ENCODE assay signal across 7 mouse cellular contexts in the genomic region with DNA sequence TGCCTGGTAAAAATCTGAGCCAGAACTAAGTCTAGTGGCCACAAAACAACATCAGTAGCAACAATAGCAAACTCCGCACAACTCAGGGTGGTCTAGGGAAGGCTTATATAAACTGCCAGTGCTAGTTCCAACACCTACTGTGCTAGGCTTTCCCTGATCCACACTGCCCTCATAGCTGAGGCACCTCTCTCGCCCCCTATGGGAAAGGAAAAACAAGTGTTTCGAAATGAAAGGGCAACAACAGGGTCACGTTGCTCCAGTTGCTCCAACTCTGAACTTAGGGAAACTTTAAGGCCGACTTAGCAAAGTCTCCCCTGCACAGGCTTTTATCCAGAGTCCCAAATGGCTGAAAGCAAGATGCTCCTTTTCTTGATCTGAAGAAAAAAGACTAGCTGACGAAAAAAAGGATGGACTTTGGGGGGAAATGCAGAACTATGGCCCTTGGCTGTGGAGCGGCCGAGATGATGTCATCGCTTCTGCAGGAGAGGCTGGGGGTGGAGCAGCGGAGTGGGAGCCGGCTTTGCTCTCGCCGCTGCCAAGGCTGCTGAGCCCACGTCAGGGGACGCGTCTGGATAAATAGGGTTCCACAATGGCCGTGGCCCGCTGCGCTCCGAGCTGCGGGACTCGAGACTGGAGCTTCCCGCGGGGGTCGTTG. TPM values are rescaled to one million over a fixed set of nuclear protein-coding genes. Genes with fewer than 3 reads are reported as not detected.
DNase-seq lines count a peak whose midpoint lies in the region; ATAC-seq and TF ChIP-seq lines count a peak whose summit lies in the region.

TSS of gene Sfrp4 (plus strand) at position 532 of the 655 bp plus-strand sequence.

- H3K36me3 ChIP-seq in forebrain, embryonic 15.5 days, result no peaks in the 10 kb centered on the region
- no peaks in the 10 kb centered on the region for H3K36me3 ChIP-seq in limb, embryonic 12.5 days
- H3K36me3 ChIP-seq in midbrain, embryonic 10.5 days, result no peaks in the 10 kb centered on the region
- no peaks in the 10 kb centered on the region for H3K36me3 ChIP-seq in small intestine, adult 2 months (ENCODE audit: control insufficient read depth, insufficient read depth, low read length)

- peak; percentile 83 for DNase-seq in ZHBTc4 (ENCODE audit: low read depth, low spot score)
- peak; percentile 35 for DNase-seq in cerebellum, adult 11 months
- DNase-seq in midbrain, embryonic 10.5 days (ENCODE audit: low spot score), result peak; percentile 73

- ATAC-seq in forebrain, embryonic 15.5 days (replicated peaks), result peak; percentile 70
- peak; percentile 60 to 67 for ATAC-seq in hematopoietic stem cell, adult 5-6 weeks (replicated peaks in 1 of 2; ENCODE audit: insufficient read depth in 1 of 2, low FRiP score in 2 of 2, low TSS enrichment in 1 of 2, low read depth in 1 of 2, poor library complexity in 2 of 2, severe bottlenecking in 2 of 2)
- ATAC-seq in limb, embryonic 12.5 days (ENCODE audit: insufficient number of reproducible peaks, insufficient read depth, low FRiP score, low TSS enrichment, low read depth), result peak; percentile 43; the same call in 1 of the 2 replicates

- 2% methylated on average over 25 of the region's 25 CpGs for WGBS in forebrain, embryonic 15.5 days
- WGBS in limb, embryonic 12.5 days, result 3% methylated on average over 25 of the region's 25 CpGs
- 2% methylated on average over 25 of the region's 25 CpGs for WGBS in midbrain, embryonic 10.5 days
- 5% methylated on average over 25 of the region's 25 CpGs for WGBS in small intestine, adult 2 months

- H3K27me3 ChIP-seq in forebrain, embryonic 15.5 days, result no peaks in the 10 kb centered on the region
- H3K27me3 ChIP-seq in limb, embryonic 12.5 days, result peaks cover 38% of the 10 kb centered on the region
- peaks cover 48% of the 10 kb centered on the region for H3K27me3 ChIP-seq in midbrain, embryonic 10.5 days (ENCODE audit: low read depth, poor library complexity, severe bottlenecking)
- peaks cover 12% of the 10 kb centered on the region for H3K27me3 ChIP-seq in small intestine, adult 2 months (ENCODE audit: control insufficient read depth, insufficient read depth, low read length)

- peak within 1 kb of the TSS; percentile 80 for H3K4me2 ChIP-seq in forebrain, embryonic 15.5 days (replicated peaks)
- H3K4me2 ChIP-seq in limb, embryonic 12.5 days, result peak within 1 kb of the TSS; percentile 90

- no peak for TF ChIP-seq POLR2A in small intestine, adult 2 months (IDR thresholded peaks at IDR 0.05; ENCODE audit: low read depth, low read length)

- no peak for TF ChIP-seq CTCF in small intestine, adult 2 months (IDR thresholded peaks at IDR 0.05; ENCODE audit: extremely low read depth, insufficient read length, insufficient replicate concordance, low read depth, low read length)

- peaks cover 18% of the 10 kb centered on the region for H3K4me1 ChIP-seq in forebrain, embryonic 15.5 days
- H3K4me1 ChIP-seq in limb, embryonic 12.5 days (replicated peaks), result peaks cover 7% of the 10 kb centered on the region
- peaks cover 37% of the 10 kb centered on the region for H3K4me1 ChIP-seq in midbrain, embryonic 10.5 days
- peaks cover 11% of the 10 kb centered on the region for H3K4me1 ChIP-seq in small intestine, adult 2 months (ENCODE audit: control insufficient read depth, insufficient read depth, insufficient read length, low read length)

- no peaks in the 10 kb centered on the region for H3K9me3 ChIP-seq in forebrain, embryonic 15.5 days
- no peaks in the 10 kb centered on the region for H3K9me3 ChIP-seq in limb, embryonic 12.5 days
- H3K9me3 ChIP-seq in midbrain, embryonic 10.5 days (replicated peaks), result no peaks in the 10 kb centered on the region

- H3K4me3 ChIP-seq in forebrain, embryonic 15.5 days, result peak within 1 kb of the TSS; percentile 46
- H3K4me3 ChIP-seq in limb, embryonic 12.5 days (replicated peaks), result peak within 1 kb of the TSS; percentile 49
- H3K4me3 ChIP-seq in midbrain, embryonic 10.5 days, result peak within 1 kb of the TSS; percentile 64
- peak within 1 kb of the TSS; percentile 50 for H3K4me3 ChIP-seq in small intestine, adult 2 months (ENCODE audit: low read depth, low read length)

- peak within 1 kb of the TSS; percentile 43 for H3K9ac ChIP-seq in forebrain, embryonic 15.5 days (replicated peaks)
- peak within 1 kb of the TSS; percentile 48; the same call in 1 of the 2 replicates for H3K9ac ChIP-seq in limb, embryonic 12.5 days (replicated peaks)

- no peak within 1 kb of the TSS for H3K27ac ChIP-seq in forebrain, embryonic 15.5 days (replicated peaks)
- no peak within 1 kb of the TSS for H3K27ac ChIP-seq in limb, embryonic 12.5 days
- H3K27ac ChIP-seq in midbrain, embryonic 10.5 days (replicated peaks), result peak within 1 kb of the TSS; percentile 81
- H3K27ac ChIP-seq in small intestine, adult 2 months (ENCODE audit: insufficient read depth, low read depth, low read length), result no peak within 1 kb of the TSS

RNA-seq across cellular contexts. Expression of gene Sfrp4, which starts in this region (rescaled TPM):
- polyA plus RNA-seq in forebrain, embryonic 15.5 days (2015; fragmentation: Nextera tagmentation; extraction: Ambion mirVana), result 2.0 and 2.8 TPM in 2 replicates
- total RNA-seq in hematopoietic stem cell, adult 5-6 weeks (2017), result 1.5 TPM in 1 of 2 replicates, not detected in the other
- polyA plus RNA-seq in limb, embryonic 12.5 days (2016; fragmentation: Nextera tagmentation; extraction: Ambion mirVana), result 0.20 and 0.26 TPM in 2 replicates
- polyA plus RNA-seq in midbrain, embryonic 10.5 days (2016; fragmentation: Nextera tagmentation; extraction: Ambion mirVana), result 0.81 and 3.0 TPM in 2 replicates
- 0.11 and 0.43 TPM in 2 replicates for polyA plus RNA-seq in small intestine, adult 2 months (2012; rRNA removed)

Comparison
In these comparisons a context has a peak if more than half of its experiments do, and no peak if none do; other contexts are left out.
1. Peak in ATAC-seq, H3K4me3 ChIP-seq, H3K9ac ChIP-seq and H3K4me2 ChIP-seq in limb, embryonic 12.5 days; RNA of the gene not detected or under 1 TPM.